Mouse (Mus musculus) megakaryocyte-erythroid progenitor cell, adult 5-6 weeks (primary cell): Measurements from ENCODE around the gene Trio. TPM values are rescaled to one million over a fixed set of nuclear protein-coding genes. Genes with fewer than 3 reads are reported as not detected.

Experiments
- ATAC-seq: replicated peaks from 2 replicates; pipeline ENCODE4 v1.8.0; 2016; ENCODE audit warnings: mild to moderate bottlenecking, inconsistent platforms; ENCODE audit not compliant: severe bottlenecking, poor library complexity, low FRiP score, low TSS enrichment
- total RNA-seq, 2 experiments: library from RNA; stranded (forward) in 1 of 2; stranded (reverse) in 1 of 2; fragments of 200-1000, 215-1000 nt in 1 of 2; fragments of >200 nt in 1 of 2; fragmentation: Nextera tagmentation in 1 of 2; gene quantifications; 2 replicates each; pipeline ENCODE4 v1.2.3; 2014 to 2017

Gene Trio
- total RNA-seq, 2 experiments from 2014 or later = 7.2 to 26.2 TPM

- ATAC-seq = no peak
Observed at GRCm38 (mm10) chr15:27901200-27901599, 124.4 kb downstream of the Trio start.

GRCm38 (mm10) chr15:27898795-27899406 lies 126.7 kb downstream of the Trio start:
- ATAC-seq = 0 out of 2 replicates have a peak, but pooled peaks have one; percentile 44

GRCm38 (mm10) chr15:27894112-27894511 lies 131.5 kb downstream of the Trio start:
- no peak for ATAC-seq

GRCm38 (mm10) chr15:27892029-27892428 lies 133.6 kb downstream of the Trio start:
- ATAC-seq = no peak

GRCm38 (mm10) chr15:27890666-27891065 lies 135.0 kb downstream of the Trio start:
- ATAC-seq = no peak

- ATAC-seq = no peak
Observed at GRCm38 (mm10) chr15:27888153-27888552, 137.5 kb downstream of the Trio start.

- no peak for ATAC-seq
Observed at GRCm38 (mm10) chr15:27886992-27887391, 138.7 kb downstream of the Trio start.

GRCm38 (mm10) chr15:27884347-27885250 lies 141.0 kb downstream of the Trio start:
- ATAC-seq = peak; percentile 92

GRCm38 (mm10) chr15:27883881-27884280 lies 141.8 kb downstream of the Trio start:
- ATAC-seq = no peak; the same call in 1 of the 2 replicates

- no peak for ATAC-seq
Observed at GRCm38 (mm10) chr15:27882898-27883297, 142.8 kb downstream of the Trio start.

- ATAC-seq = no peak
Observed at GRCm38 (mm10) chr15:27877831-27878230, 147.8 kb downstream of the Trio start.

- ATAC-seq = no peak
Observed at GRCm38 (mm10) chr15:27876327-27876726, 149.3 kb downstream of the Trio start.

GRCm38 (mm10) chr15:27875753-27876152 lies 149.9 kb downstream of the Trio start:
- ATAC-seq = no peak

- no peak for ATAC-seq
Observed at GRCm38 (mm10) chr15:27873747-27874320, 151.8 kb downstream of the Trio start.

- ATAC-seq = peak; percentile 79
Observed at GRCm38 (mm10) chr15:27872286-27872685, 153.4 kb downstream of the Trio start.

- peak; percentile 90 for ATAC-seq
Observed at GRCm38 (mm10) chr15:27871708-27872107, 153.9 kb downstream of the Trio start.

- peak; percentile 32 for ATAC-seq
Observed at GRCm38 (mm10) chr15:27871260-27871659, 154.4 kb downstream of the Trio start.

- ATAC-seq = no peak
Observed at GRCm38 (mm10) chr15:27869001-27869400, 156.6 kb downstream of the Trio start.

GRCm38 (mm10) chr15:27867831-27868230 lies 157.8 kb downstream of the Trio start:
- no peak for ATAC-seq

- no peak for ATAC-seq
Observed at GRCm38 (mm10) chr15:27866471-27866870, 159.2 kb downstream of the Trio start.
